9 mouse cellular contexts compared by ENCODE assay signal in the genomic region with DNA sequence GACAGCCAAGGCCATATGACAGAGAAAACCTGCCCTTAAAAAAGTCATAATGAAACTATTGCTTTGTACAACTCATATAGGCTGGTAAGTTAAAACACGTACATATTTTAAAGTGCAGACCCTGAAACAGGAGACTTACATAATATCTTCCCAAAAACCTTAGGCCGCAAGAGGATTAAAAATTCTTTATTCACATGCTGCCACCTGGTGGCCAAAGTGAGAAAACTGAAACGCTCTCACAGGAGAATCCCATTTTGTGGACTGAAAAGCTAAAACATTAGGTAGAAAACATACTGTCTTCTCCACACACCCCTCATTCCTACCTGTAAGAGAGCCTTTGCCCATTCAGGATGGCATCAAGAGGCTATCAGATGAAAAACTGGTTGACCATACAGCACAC. TPM values are rescaled to one million over a fixed set of nuclear protein-coding genes. Genes with fewer than 3 reads are reported as not detected.
A peak's percentile ranks its signal among the peaks of the same experiment; 100 is the strongest.
DNase-seq lines count a peak whose midpoint lies in the region; ATAC-seq and TF ChIP-seq lines count a peak whose summit lies in the region.
"Had no signal": no experiment of that assay in that cellular context is flagged by ENCODE, and none has a peak within 500 bp of the region (broad histone marks: within the 10 kb centered on the region; RNA-seq: fewer than 3 reads in every experiment).

No protein-coding gene starts in this region.

- TF ChIP-seq POLR2A in CH12.LX (IDR thresholded peaks at IDR 0.05; ENCODE audit: low read depth, low read length), result no peak

- DNase-seq in gastrocnemius, adult 18-20 months (ENCODE audit: low spot score), result peak; percentile 30
- DNase-seq in gastrocnemius, postnatal 14 days, result no peak
- DNase-seq in CH12.LX (ENCODE audit: extremely low read depth), result peak; percentile 54
- peak; percentile 48 to 66 for DNase-seq in frontal cortex, postnatal 25 days (ENCODE audit: low spot score in 2 of 2)
- DNase-seq in layer of hippocampus, adult 18-20 months (ENCODE audit: low spot score in 2 of 2), result peak; percentile 44 to 85
- DNase-seq in lung, postnatal 36 days, result peak; percentile 52
- peak; percentile 53 for DNase-seq in telencephalon, adult 2 months (ENCODE audit: low read depth, low spot score)

- ATAC-seq in cerebellum, adult (ENCODE audit: insufficient number of reproducible peaks, low FRiP score, low TSS enrichment), result 0 out of 2 replicates have a peak, but pooled peaks have one; percentile 19

- H3K4me3 ChIP-seq in CH12.LX (replicated peaks in 1 of 3; ENCODE audit: low read depth in 2 of 3, low read length in 2 of 3, poor library complexity in 1 of 3), result no peak overlapping the region
- H3K4me3 ChIP-seq: limb, embryonic 15.5 days had no signal

- H3K79me2 ChIP-seq in CH12.LX (replicated peaks; ENCODE audit: control insufficient read depth, extremely low read depth, insufficient read depth, poor library complexity, severe bottlenecking), result no peaks in the 10 kb centered on the region

- H3K4me1 ChIP-seq in CH12.LX (ENCODE audit: control insufficient read depth in 1 of 2, insufficient read depth in 2 of 2), result peaks cover 11 to 14% of the 10 kb centered on the region in 2 experiments
- H3K4me1 ChIP-seq: limb, embryonic 15.5 days had no signal

- intact Hi-C loops in gastrocnemius, postnatal 14 days (cut with DNase I; ENCODE audit: low total_unique reads), result loop anchor here (5.0 kb wide), 1 partner anchor 380 kb away; no protein-coding TSS in a partner anchor

- H3K9me3 ChIP-seq in CH12.LX (replicated peaks; ENCODE audit: low read length), result no peaks in the 10 kb centered on the region
- H3K9me3 ChIP-seq: limb, embryonic 15.5 days had no signal

- peak overlapping the region; percentile 38; the same call in 1 of the 2 replicates for H3K4me2 ChIP-seq in CH12.LX (ENCODE audit: insufficient read depth, low read depth, poor library complexity, severe bottlenecking)
- H3K4me2 ChIP-seq: limb, embryonic 15.5 days had no signal

- H3K27me3 ChIP-seq in CH12.LX (replicated peaks), result no peaks in the 10 kb centered on the region
- H3K27me3 ChIP-seq: limb, embryonic 15.5 days had no signal

- dilution Hi-C loops in CH12.LX (cut with MboI; ENCODE audit: extremely low pct_ligation_motif_present, extremely low pct_unique_long_range_greater_than_20kb, low sequenced_read_pairs), result no loop called here

- H3K27ac ChIP-seq in CH12.LX (ENCODE audit: insufficient read depth, low read depth), result peak overlapping the region; percentile 72
- H3K27ac ChIP-seq: limb, embryonic 15.5 days had no signal

- peaks cover 16 to 31% of the 10 kb centered on the region in 2 experiments for H3K36me3 ChIP-seq in CH12.LX (replicated peaks in 1 of 2; ENCODE audit: control insufficient read depth in 1 of 2, insufficient read depth in 1 of 2, low read length in 1 of 2)

- no peak for TF ChIP-seq EP300 in CH12.LX (IDR thresholded peaks at IDR 0.05; ENCODE audit: low read length)

- TF ChIP-seq RAD21 in CH12.LX (IDR thresholded peaks at IDR 0.05; ENCODE audit: low read depth, low read length), result peak; percentile 59

- in situ Hi-C loops in CH12.LX (cut with MboI; ENCODE audit: low pct_ligation_motif_present, low pct_unique_long_range_greater_than_20kb, low sequenced_read_pairs), result loop anchor here (25.0 kb wide), 1 partner anchor 545 kb away; the partner anchor contains the start of gene Aco1

- 0 out of 2 replicates have a peak overlapping the region, but pooled peaks have one; percentile 11 for H3K9ac ChIP-seq in CH12.LX (ENCODE audit: insufficient read depth, low read depth)
- H3K9ac ChIP-seq: limb, embryonic 15.5 days had no signal

- TF ChIP-seq CTCF in CH12.LX (conservative IDR thresholded peaks at IDR 0.05 in 1 of 2, IDR thresholded peaks at IDR 0.05 in 1 of 2; ENCODE audit: low read depth in 2 of 2, low read length in 2 of 2), result peak; percentile 59 to 75

TF ChIP-seq in CH12.LX, 34 proteins besides CTCF, POLR2A, EP300 and RAD21:
- TF ChIP-seq SMC3 (IDR thresholded peaks at IDR 0.05; ENCODE audit: low read depth, low read length) (peak; percentile 49), USF2 (conservative IDR thresholded peaks at IDR 0.05; ENCODE audit: low read depth, low read length) (no peak), MAX (IDR thresholded peaks at IDR 0.05; ENCODE audit: low read length) (no peak), ZC3H11A (IDR thresholded peaks at IDR 0.05; ENCODE audit: low read depth, low read length) (no peak), USF1 (IDR thresholded peaks at IDR 0.05; ENCODE audit: low read depth, low read length) (no peak), MYC (IDR thresholded peaks at IDR 0.05; ENCODE audit: low read depth, low read length) (no peak), BHLHE40 (IDR thresholded peaks at IDR 0.05; ENCODE audit: low read depth, low read length) (no peak), ETS1 (conservative IDR thresholded peaks at IDR 0.05; ENCODE audit: low read depth, low read length) (no peak), RCOR1 (conservative IDR thresholded peaks at IDR 0.05; ENCODE audit: low read depth, low read length) (no peak), CHD1 (IDR thresholded peaks at IDR 0.05; ENCODE audit: low read depth, low read length) (no peak), ELF1 (IDR thresholded peaks at IDR 0.05; ENCODE audit: low read depth, low read length) (no peak), JUND (conservative IDR thresholded peaks at IDR 0.05; ENCODE audit: low read depth, low read length) (no peak), NRF1 (IDR thresholded peaks at IDR 0.05; ENCODE audit: low read depth, low read length) (no peak), TBP (conservative IDR thresholded peaks at IDR 0.05; ENCODE audit: low read depth, low read length) (no peak), TCF12 (IDR thresholded peaks at IDR 0.05; ENCODE audit: low read depth, low read length) (no peak), ZKSCAN1 (IDR thresholded peaks at IDR 0.05; ENCODE audit: borderline replicate concordance, low read depth, low read length) (no peak), HCFC1 (IDR thresholded peaks at IDR 0.05; ENCODE audit: low read depth, low read length) (no peak), SIN3A (IDR thresholded peaks at IDR 0.05; ENCODE audit: low read length) (no peak; the same call in 1 of the 2 replicates), ZNF384 (IDR thresholded peaks at IDR 0.05; ENCODE audit: low read depth, low read length) (no peak), ZMIZ1 (IDR thresholded peaks at IDR 0.05; ENCODE audit: low read depth, low read length) (no peak), GABPA (IDR thresholded peaks at IDR 0.05; ENCODE audit: insufficient replicate concordance, low read depth, low read length) (no peak), JUN (IDR thresholded peaks at IDR 0.05; ENCODE audit: insufficient read depth, low read depth, low read length) (0 out of 2 replicates have a peak, but pooled peaks have one; percentile 3), IRF4 (IDR thresholded peaks at IDR 0.05; ENCODE audit: low read depth, low read length) (peak; percentile 34; the same call in 1 of the 2 replicates)

RNA-seq across cellular contexts. Expression of gene Aptx, which starts 21.1 kb away (rescaled TPM):
- total RNA-seq in gastrocnemius, adult 18-20 months (2021), result 10 to 100 TPM; 15.2 to 15.4 TPM
- total RNA-seq in gastrocnemius, postnatal 14 days (2021), result 10 to 100 TPM; 12.9 to 13.0 TPM
- total RNA-seq in CH12.LX (2012; rRNA removed) (15.1 and 17.0 TPM in 2 replicates), CH12.LX (2014; rRNA removed) (15.8 and 16.6 TPM in 2 replicates)
- 20.2 and 22.0 TPM in 2 replicates for polyA plus RNA-seq in CH12.LX (2012; ENCODE audit: insufficient read length, low read depth)
- total RNA-seq in layer of hippocampus, adult 18-20 months (2021), result 10 to 100 TPM; 29.5 to 31.2 TPM

RNA-seq across cellular contexts. Expression of gene Dnaja1, which starts 40.0 kb away (rescaled TPM):
- total RNA-seq in gastrocnemius, adult 18-20 months (2021), result 10 to 100 TPM; 39.6 to 66.8 TPM
- total RNA-seq in gastrocnemius, postnatal 14 days (2021), result 10 to 100 TPM; 43.2 to 59.6 TPM
- total RNA-seq in CH12.LX (2012; rRNA removed) (67.9 and 127 TPM in 2 replicates), CH12.LX (2014; rRNA removed) (117 and 170 TPM in 2 replicates)
- polyA plus RNA-seq in CH12.LX (2012; ENCODE audit: insufficient read length, low read depth), result 412 and 485 TPM in 2 replicates
- total RNA-seq in layer of hippocampus, adult 18-20 months (2021), result 100 to 1,000 TPM; 333 to 347 TPM
